Mouse (Mus musculus): ENCODE measurements around the gene Gpr21. TPM values are rescaled to one million over a fixed set of nuclear protein-coding genes. Genes with fewer than 3 reads are reported as not detected.
"Not testable (repeated sequence)": the region's sequence is repeated elsewhere in the genome, so short reads cannot be mapped to it uniquely, and the experiment has no call there.

The Gpr21 gene
- 1 to 10 TPM; 1.9 to 2.2 TPM for total RNA-seq (2021)
- long read RNA-seq, experiment 1, result 0 reads
- long read RNA-seq, experiment 2, partial matches to known transcripts, result 0 of 1 reads
- long read RNA-seq, experiment 2, other reads (novel, unspliced or antisense), result 0 of 1 reads

DNA sequence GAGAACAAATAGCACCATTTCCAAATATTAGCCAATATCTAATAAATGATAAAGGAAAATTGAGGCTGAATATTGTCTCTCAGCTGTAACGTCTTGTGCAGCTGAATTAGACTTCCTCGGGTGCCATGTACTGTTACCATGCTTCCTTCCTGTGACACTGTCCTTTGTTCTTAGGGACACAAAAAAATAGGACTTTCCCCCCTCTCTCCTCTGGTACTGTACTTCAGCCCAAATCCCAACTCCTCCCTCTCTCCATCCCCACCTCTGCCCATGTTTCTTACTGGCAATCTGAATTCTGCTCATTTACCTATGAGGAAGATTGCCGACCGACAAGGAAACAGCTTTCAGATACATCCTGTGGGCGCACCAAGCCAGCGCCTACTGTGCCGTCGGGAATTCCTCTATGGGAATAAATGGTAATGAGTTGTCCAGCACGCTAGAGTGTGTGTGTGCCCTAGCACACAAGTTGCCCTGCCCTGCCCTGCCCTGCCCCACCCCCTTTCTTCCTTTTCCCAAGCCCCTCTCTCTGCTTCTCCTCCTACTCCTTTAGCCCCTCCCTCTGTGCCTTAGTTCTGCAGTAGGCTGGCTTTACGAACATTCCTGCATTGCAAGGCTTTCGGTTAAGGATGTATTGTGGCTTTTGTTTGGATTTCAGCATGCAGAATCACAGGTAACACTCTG is at the start of gene Gpr21:
Gpr21 (plus strand) TSS at position 303 of the 681 bp plus-strand sequence.
- DNase-seq (ENCODE audit: low spot score in 2 of 2), result no peak

DNA sequence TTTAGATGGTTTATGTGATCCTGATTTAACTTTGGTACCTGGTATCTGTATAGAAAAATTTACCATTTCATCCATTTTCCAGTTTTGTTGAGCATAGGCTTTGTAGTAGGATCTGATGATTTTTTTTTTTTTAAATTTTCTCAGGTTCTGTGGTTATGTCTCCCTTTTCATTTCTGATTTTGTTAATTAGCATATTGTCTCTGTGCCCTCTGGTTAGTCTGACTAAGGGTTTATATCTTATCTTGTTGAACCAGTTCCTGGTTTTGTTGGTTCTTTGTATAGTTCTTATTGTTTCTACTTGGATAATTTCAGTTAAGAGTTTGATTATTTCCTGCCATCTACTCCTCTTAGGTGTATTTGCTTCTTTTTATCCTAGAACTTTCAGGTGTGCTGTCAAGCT is 36.6 kb upstream of the Gpr21 start:
- DNase-seq (ENCODE audit: low spot score in 2 of 2), result no peak

DNA sequence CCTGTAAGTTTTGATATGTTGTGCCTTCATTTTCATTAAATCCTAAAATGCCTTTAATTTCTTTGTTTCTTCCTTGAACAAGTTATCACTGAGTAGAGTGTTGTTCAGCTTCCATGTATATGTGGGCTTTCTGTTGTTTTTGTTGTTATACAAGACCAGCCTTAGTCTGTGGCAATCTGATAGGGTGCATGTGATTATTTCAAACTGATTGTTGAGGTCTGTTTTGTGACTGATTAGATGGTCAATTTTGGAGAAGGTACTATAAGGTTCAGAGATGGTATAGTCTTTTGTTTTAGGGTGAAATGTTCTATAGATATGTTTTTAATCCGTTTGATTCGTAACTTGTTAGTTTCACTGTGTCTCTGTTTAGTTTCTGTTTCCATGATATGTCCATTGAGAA is 36.1 kb upstream of the Gpr21 start:
- no peak for DNase-seq (ENCODE audit: low spot score in 2 of 2)

GRCm38 (mm10) chr2:37484165-37484564 is 32.0 kb upstream of the Gpr21 start:
- DNase-seq (ENCODE audit: low spot score in 2 of 2), result no peak

DNA sequence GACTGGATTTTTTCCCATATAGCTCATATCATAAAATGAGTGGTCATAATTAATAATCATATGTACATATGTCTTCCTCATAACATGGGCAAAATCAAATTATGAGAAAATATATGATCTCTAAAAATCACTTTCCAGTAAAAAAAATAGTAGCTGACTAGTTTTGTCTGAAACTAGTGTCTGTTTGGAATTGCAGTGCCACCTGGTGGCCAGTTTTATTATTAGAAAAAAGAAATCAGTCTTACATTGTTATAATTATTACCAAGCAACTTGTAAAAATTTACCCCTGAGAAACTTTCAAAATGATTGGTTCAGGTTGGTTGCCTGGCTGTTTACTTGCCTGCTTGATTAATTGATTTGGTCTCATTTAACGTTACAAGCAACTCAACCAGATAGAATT is 30.8 kb upstream of the Gpr21 start:
- peak; percentile 11 to 17 for DNase-seq (ENCODE audit: low spot score in 2 of 2)

- no peak for DNase-seq (ENCODE audit: low spot score in 2 of 2)
These were observed 29.7 kb upstream of the Gpr21 start for GRCm38 (mm10) chr2:37486408-37486807.

- no peak for DNase-seq (ENCODE audit: low spot score in 2 of 2)
These were observed 27.2 kb upstream of the Gpr21 start for GRCm38 (mm10) chr2:37488956-37489355.

GRCm38 (mm10) chr2:37497321-37497720 is 18.8 kb upstream of the Gpr21 start:
- DNase-seq (ENCODE audit: low spot score in 2 of 2), result no peak

GRCm38 (mm10) chr2:37505856-37506255 is 10.3 kb upstream of the Gpr21 start:
- not testable (repeated sequence) for DNase-seq (ENCODE audit: low spot score in 2 of 2)

- no peak for DNase-seq (ENCODE audit: low spot score in 2 of 2)
These were observed 4.8 kb upstream of the Gpr21 start for GRCm38 (mm10) chr2:37511134-37511901.

DNA sequence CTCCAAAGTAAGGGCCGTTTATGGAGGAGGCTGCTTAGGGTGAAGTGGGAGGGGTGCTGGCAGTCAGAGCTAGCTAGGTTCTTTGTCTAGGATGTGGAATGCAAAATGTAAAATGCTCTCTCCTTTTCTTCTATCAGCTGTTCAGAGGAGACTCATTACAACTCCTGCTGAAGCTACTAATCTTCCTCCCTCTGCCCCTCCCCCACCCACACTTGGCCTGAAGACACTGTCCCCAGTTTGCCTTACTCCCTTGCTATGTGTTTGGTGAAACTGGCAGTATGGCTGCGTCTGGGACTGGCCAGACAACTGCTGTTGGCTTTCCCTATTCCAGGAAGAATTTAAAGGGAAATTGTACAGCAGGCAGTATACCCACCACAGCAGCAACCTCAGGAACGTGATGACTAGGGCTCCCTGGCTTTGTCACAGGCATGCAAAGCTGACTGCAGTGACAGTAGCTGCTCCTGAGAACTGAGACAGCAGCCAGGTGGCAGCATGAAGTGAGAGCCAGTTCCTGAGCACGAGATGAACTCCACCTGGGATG is 860 bp downstream of the Gpr21 start:
- DNase-seq (ENCODE audit: low spot score in 2 of 2), result no peak

DNA sequence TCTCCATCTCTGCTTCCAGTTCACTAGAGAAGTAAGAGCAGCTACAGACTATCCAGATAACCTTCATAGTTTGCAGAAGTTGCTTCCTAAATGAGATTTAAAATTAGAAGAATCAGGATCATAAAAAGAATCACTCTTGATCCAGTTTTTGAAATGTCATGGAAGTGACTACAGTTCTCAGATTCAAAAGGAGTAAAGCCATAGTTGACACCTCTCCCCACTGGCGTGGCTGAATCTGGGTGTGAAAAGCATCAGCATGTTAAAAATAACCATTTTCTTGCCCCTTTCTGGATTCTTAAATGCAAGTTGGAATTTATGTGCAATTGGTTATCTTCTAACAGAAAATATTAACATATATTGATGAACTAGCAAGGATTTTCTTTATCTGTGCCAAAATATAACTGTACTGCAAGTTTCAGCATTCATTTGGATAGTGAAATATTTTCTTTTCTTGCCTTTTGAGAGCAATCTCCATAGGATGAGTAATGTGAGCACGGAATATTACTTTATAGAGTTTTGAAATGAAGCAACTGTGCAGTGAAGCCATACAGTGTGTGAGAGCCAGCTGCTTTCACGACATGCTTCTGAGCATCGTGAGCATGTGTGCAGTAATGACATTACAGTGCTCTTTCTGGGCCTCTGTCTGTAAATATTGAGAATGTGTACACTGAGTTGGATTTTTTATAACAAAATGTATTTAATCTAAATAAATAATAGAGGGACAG is 2.6 kb downstream of the Gpr21 start:
- DNase-seq (ENCODE audit: low spot score in 2 of 2), result no peak

GRCm38 (mm10) chr2:37519286-37519640 is 3.1 kb downstream of the Gpr21 start:
- no peak for DNase-seq (ENCODE audit: low spot score in 2 of 2)

GRCm38 (mm10) chr2:37527587-37527986 is 11.5 kb downstream of the Gpr21 start:
- no peak for DNase-seq (ENCODE audit: low spot score in 2 of 2)

DNA sequence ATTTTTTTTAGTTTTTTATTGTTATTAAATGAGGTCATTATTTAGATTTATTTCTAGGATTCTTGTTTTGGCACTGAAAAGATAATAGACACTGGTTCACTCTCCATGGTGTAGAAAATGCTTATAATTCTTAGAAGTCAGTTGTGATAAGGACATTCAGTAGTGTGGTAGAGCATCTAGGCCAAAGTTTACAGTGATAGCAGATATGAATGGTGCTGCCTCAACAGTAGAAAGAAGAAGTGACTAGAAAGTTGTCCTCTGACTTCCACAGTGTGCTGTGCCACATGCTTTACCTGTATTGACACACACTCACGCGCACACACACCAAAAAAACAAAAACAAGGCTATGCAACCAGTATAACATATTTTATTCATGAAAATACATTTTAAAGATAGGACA is 13.3 kb downstream of the Gpr21 start:
- DNase-seq (ENCODE audit: low spot score in 2 of 2), result no peak

DNA sequence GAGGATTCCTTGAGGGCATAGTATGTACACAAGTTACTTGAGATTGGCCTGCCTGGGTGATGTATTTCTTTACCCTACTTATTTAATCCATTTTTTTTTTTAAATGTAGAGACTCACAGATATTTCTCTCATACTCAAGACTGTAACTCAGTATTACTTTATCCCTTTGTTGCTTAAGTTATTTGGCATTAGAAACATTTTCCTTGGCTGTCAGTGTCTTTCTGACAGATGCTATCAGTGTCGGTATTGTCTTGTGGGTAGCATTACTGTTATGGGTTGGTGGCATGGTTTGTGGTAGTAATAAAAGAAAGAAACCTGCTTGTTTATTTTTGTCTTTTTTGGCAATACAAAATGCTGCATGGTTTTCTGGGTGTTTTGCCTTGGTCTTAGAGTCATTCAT is 14.6 kb downstream of the Gpr21 start:
- DNase-seq (ENCODE audit: low spot score in 2 of 2), result no peak

- DNase-seq (ENCODE audit: low spot score in 2 of 2), result no peak
These were observed 15.5 kb downstream of the Gpr21 start for GRCm38 (mm10) chr2:37531639-37532038.

DNA sequence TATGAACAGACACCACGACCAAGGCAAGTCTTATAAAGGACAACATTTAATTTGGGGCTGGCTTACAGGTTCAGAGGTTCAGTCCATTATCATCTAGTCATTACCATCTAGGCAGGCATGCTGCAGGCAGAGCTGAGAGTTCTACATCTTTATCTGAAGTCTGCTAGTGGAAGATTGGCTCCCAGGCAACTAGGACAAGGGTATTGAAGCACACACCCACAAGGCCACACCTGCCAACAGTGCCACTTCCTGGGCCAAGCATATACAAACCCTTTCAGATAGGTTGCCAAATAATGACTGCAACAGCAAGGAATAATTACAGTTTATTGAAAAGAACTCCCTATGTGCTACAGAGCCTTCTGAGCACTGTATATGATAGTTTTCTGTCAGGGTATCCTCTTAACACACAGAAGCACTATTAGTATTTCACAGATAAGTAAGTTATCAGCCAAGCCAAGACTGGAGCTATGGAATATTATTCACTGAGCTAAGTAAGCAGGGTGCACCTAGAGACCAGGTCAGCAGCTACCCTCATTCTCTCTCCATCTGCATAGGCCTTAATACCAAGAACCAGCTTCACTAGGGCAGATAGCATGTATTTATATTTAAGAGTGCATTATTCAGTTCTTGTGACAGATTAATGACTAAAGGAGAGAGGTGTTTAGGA is 33.3 kb downstream of the Gpr21 start:
- no peak for DNase-seq (ENCODE audit: low spot score in 2 of 2)

DNA sequence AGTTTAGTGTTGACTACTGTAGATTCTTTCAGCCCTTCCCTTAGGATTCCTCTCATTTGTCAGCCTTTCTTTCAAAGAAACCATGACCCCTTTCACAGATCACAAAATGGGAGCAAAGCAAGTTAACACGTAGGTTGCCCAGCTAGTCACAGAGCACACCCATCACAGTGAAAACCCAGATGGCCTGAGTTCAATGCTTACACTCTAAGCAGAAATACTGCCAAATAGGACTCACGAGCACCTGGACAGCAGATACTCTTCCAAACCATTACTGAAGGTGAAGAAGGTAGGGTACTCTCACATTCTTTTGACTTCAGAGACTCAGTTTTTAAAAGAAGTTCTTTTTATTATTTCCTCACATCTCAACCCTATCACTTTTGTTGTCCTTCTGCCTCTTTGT is 40.2 kb downstream of the Gpr21 start:
- DNase-seq (ENCODE audit: low spot score in 2 of 2), result no peak

DNA sequence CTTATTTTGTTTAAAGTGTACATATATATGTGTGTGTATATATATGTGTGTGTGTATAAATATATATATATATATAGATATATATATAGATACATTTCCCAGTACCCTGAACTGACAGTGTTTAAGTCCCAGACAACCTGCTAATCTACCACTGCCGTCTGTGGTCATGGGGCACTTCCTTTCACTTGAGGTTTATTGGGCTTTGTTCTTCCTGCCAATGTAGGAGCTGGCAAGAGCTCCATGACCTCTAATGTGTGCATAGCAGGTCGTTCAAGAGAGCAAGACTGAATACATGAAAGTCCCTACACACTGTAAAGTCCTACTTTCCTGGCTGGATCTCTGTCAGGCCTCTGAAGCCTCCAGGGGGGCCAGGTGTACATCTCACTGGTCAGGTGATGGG is 49.4 kb downstream of the Gpr21 start:
- no peak for DNase-seq (ENCODE audit: low spot score in 2 of 2)

- no peak for DNase-seq (ENCODE audit: low spot score in 2 of 2)
These were observed 49.9 kb downstream of the Gpr21 start for GRCm38 (mm10) chr2:37566035-37566434.
